Mouse (Mus musculus) kidney, embryonic 14.5 days (tissue): ENCODE measurements around the gene Flt1. TPM values are rescaled to one million over a fixed set of nuclear protein-coding genes. Genes with fewer than 3 reads are reported as not detected.
A peak's percentile ranks its signal among the peaks of the same experiment; 100 is the strongest.

Experiments used
- ATAC-seq: fragments of 200-750 bp; cut with Nextera tagmentation; 2 replicates; pipeline ENCODE4 v1.8.0; 2017; ENCODE audit warnings: moderate number of reproducible peaks, mild to moderate bottlenecking, moderate TSS enrichment, moderate library complexity; ENCODE audit not compliant: low FRiP score, low TSS enrichment
- H3K27ac ChIP-seq: fragments of 300-500 bp; sonication (generic); 2 replicates; pipeline ENCODE4 v1.5.1; 2014; ENCODE audit warnings: low read depth, mild to moderate bottlenecking, low read length, moderate library complexity, mixed read lengths
- H3K27me3 ChIP-seq: fragments of 300-500 bp; sonication (generic); 2 replicates; pipeline ENCODE4 v1.6.1; 2014; ENCODE audit warnings: mild to moderate bottlenecking, low read length; ENCODE audit not compliant: control insufficient read depth, insufficient read depth
- H3K36me3 ChIP-seq: fragments of 300-500 bp; sonication (generic); 2 replicates; pipeline ENCODE4 v1.6.1; 2014; ENCODE audit warnings: low read length, mixed read lengths; ENCODE audit not compliant: control insufficient read depth, insufficient read depth
- H3K4me1 ChIP-seq: fragments of 300-500 bp; sonication (generic); 2 replicates; pipeline ENCODE4 v1.6.1; 2014; ENCODE audit warnings: low read length, mixed read lengths; ENCODE audit not compliant: control insufficient read depth, insufficient read depth
- H3K4me2 ChIP-seq: fragments of 300-500 bp; sonication (generic); replicated peaks from 2 replicates; pipeline ENCODE4 v1.6.1; 2014; ENCODE audit warnings: low read depth, mild to moderate bottlenecking, low read length
- H3K4me3 ChIP-seq: fragments of 300-500 bp; sonication (generic); 2 replicates; pipeline ENCODE4 v1.5.1; 2014; ENCODE audit warnings: mild to moderate bottlenecking, low read length
- H3K9ac ChIP-seq: fragments of 300-500 bp; sonication (generic); 2 replicates; pipeline ENCODE4 v1.6.1; 2014; ENCODE audit warnings: low read depth, mild to moderate bottlenecking, low read length, moderate library complexity
- H3K9me3 ChIP-seq: fragments of 300-500 bp; sonication (generic); 2 replicates; pipeline ENCODE4 v1.6.1; 2016; ENCODE audit warnings: low read length; ENCODE audit not compliant: control insufficient read depth
- WGBS: fragments of 180-500 bp; shearing (Covaris S2); extraction: QIAGEN DNeasy Blood & Tissue Kit; methylation state at CpG from one replicate; pipeline ENCODE4 v1.1.7; 2014; 5-methylcytosine and 5-hydroxymethylcytosine counted together
- polyA plus RNA-seq: library from polyadenylated mRNA; unstranded; fragments of >200 nt; fragmentation: Nextera tagmentation; extraction: Ambion mirVana; gene quantifications from 2 replicates; pipeline ENCODE4 v1.2.1, GENCODE M21; 2014

Flt1 gene
- polyA plus RNA-seq, 1 experiment from 2014 or later: 20.0 TPM

DNA sequence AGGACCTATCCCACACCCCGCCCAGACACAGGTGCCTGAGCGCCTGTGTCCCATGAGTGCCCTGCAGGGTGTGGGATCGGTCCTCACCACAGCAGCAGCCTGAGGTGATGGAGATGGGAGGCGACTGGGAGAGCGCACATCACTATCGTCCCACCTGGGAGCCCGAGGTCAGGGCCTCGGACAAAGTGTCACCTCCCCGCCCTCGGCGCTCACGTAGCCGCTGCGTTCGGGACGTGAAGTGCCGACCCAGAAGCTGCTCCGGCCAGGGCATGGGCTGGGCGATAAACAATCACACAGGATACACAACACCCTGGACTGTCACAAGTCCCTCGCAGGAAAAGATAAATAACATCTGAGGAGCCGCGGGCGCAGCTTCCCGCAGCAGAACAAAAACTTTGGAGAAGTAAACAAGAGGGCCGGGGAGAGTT lies 27.1 kb upstream of the Flt1 start:
- H3K27ac ChIP-seq: peak overlapping the region; percentile 4; the same call in 1 of the 2 replicates
- peaks cover 28% of the 10 kb centered on the region for H3K27me3 ChIP-seq
- peaks cover 21% of the 10 kb centered on the region; the same call in 1 of the 2 replicates for H3K4me1 ChIP-seq

DNA sequence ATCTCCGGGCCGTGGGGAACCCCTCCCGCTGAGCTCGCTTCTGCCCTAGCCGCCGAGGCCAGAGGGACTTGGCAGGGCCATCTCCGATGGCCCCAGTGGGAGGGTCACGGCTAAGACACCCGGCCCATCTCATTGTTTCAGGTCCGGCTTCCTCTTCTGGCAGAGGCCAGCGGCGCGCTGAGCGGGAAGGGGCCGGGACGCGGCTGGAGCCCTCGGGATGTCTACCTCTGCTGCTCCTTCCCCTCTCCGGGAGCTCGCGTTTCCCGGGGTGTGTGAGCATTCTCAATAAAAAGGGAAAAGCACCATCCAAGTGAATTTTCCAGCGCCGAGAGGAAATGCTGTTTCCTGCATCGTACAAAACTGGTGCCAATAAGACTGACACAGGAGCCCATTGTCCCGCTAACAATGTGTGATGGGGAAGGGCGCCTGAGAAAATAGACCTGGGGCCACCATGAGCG lies 25.9 kb upstream of the Flt1 start:
- Histone ChIP-seq H3K27me3 (peaks cover 30% of the 10 kb centered on the region), H3K9ac (no peak overlapping the region), H3K4me3 (peak overlapping the region; percentile 13), H3K36me3 (no peaks in the 10 kb centered on the region), H3K4me2 (peak overlapping the region; percentile 38), H3K4me1 (peaks cover 21% of the 10 kb centered on the region; the same call in 1 of the 2 replicates), H3K9me3 (peaks cover 7% of the 10 kb centered on the region), H3K27ac (peak overlapping the region; percentile 6; the same call in 1 of the 2 replicates)
- WGBS: under 1% methylated on average over 28 of the region's 28 CpGs
- peak; percentile 68 for ATAC-seq

More for the DNA sequence above, 27.1 kb upstream of the Flt1 start:
- H3K4me2 ChIP-seq: peak overlapping the region; percentile 40
- peaks cover 7% of the 10 kb centered on the region for H3K9me3 ChIP-seq
- peak overlapping the region; percentile 28 for H3K4me3 ChIP-seq
- 2% methylated on average over 25 of the region's 25 CpGs for WGBS
- no peak for ATAC-seq
- no peaks in the 10 kb centered on the region for H3K36me3 ChIP-seq
- H3K9ac ChIP-seq: peak overlapping the region; percentile 23; the same call in 1 of the 2 replicates

DNA sequence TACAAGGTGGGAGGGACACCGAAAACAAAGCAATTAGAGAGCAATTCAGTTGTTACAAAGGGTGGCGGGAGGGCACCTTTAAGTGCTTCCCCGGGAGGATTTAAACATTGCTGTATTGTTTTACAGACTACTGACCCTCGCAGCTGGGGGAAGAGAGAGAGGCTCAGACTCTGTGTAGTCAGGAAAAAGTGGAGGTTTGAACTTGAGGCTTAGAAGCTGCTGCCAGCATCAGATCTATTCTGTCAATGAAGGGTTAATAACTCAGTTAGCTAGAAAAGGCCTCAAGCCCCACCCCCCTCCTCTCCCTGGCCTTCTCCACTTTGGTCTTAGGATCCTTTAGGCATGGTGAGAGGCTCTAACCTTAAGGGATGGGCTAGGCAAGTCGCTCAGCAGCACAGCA lies 24.2 kb upstream of the Flt1 start:
- Histone ChIP-seq H3K4me2 (no peak overlapping the region), H3K36me3 (no peaks in the 10 kb centered on the region), H3K4me3 (no peak overlapping the region), H3K9me3 (peaks cover 7% of the 10 kb centered on the region), H3K9ac (no peak overlapping the region), H3K27me3 (peaks cover 30% of the 10 kb centered on the region), H3K27ac (no peak overlapping the region), H3K4me1 (peaks cover 21% of the 10 kb centered on the region; the same call in 1 of the 2 replicates)
- WGBS: 10% methylated on average over 5 of the region's 5 CpGs
- ATAC-seq: no peak

DNA sequence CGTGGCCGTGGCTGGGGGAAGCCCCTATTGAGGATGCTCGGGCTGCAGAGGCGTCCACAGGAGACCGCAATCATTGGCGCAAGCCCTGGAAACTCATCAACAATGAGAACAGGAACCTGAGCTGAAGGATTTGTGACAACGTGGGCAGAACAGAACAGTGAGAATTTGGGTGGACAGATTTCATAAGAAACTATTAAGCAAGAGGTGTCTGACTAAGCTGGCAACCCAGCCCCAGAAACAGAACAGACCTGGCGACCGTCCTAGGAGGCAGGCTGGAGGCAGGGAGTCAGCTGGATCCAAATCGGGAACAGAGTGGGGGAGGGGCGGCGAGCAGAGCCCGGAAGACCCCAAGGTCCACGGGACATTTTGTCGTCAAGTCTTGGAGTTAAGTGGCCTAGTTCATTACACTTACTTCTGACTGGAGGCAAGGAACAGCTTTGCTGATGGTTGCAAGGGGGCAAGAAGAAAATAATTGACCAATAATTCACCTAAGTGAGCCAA lies 22.3 kb upstream of the Flt1 start:
- Histone ChIP-seq H3K9me3 (no peaks in the 10 kb centered on the region), H3K4me3 (no peak overlapping the region; the same call in 1 of the 2 replicates), H3K9ac (no peak overlapping the region), H3K27ac (no peak overlapping the region), H3K4me1 (peaks cover 19% of the 10 kb centered on the region; the same call in 1 of the 2 replicates), H3K27me3 (peaks cover 26% of the 10 kb centered on the region), H3K36me3 (no peaks in the 10 kb centered on the region), H3K4me2 (peak overlapping the region; percentile 21)
- 3% methylated on average over 15 of the region's 15 CpGs for WGBS
- no peak for ATAC-seq

DNA sequence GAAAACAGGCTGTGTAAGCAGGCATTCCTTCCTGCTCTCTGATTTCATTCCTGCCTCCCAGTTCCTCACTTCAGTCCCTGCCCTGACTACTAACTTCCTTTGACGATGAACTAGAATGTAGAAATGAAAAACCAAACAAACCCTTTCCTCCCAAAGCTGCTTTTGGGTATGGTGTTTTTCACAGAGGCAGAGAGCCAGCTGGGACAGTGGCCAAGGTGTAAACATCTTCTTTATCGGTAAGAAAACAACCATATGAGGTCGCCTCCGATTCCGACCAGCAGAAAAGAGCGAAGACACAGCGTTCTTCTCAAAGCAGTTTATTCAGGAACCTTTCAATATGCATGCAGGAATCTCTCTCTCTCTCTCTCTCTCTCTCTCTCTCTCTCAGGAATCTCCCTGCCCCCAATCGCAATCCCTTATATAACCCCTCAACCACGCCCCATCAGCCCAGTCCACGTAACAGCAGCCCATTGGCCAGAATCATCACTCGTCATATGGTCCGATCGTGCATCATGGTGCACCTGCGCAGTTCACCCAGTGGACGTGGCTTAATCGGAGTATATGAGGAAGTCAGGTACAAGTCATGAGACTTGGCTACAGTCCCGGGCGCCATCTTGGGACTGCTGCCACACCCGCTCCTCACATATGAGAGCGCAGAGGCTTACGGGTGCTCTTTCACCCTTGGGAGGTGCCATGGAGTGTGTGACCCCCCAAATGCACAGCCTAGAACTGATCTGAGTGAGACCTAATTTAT lies 19.3 kb upstream of the Flt1 start:
- Histone ChIP-seq H3K9me3 (no peaks in the 10 kb centered on the region), H3K27ac (no peak overlapping the region), H3K9ac (no peak overlapping the region), H3K36me3 (no peaks in the 10 kb centered on the region), H3K4me1 (peaks cover 8% of the 10 kb centered on the region; the same call in 1 of the 2 replicates), H3K27me3 (peaks cover 15% of the 10 kb centered on the region), H3K4me3 (no peak overlapping the region), H3K4me2 (no peak overlapping the region)
- ATAC-seq: no peak
- 92% methylated on average over 21 of the region's 21 CpGs for WGBS

DNA sequence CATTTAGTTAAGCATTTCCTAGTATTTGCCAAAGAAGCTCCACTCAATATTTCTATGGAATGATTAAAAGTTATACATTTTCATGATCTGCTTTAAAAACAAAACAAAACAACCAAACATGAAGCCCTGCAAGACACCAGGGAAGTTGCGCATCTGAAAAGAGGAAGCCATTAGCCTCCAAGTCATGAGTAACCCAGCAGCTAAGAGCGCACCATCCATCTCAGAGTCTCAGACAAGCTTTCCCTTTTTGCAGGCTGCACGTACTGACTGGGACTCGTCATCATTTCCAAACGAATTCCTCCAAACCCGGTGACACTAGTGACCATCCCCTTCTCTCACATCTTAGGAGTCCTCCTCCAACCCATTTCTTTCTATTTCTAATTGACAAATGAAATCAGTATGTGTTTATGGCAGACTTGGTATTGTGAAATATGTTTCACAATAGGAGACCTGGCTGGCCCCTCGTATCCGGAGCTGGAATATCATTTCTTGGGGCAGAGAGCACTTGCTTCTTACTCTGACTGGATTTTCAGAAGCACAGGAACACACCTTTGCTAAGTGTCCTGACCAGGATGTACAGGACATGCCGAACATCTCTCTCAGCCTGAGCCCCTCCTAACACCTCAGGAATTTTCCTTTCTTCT lies 16.8 kb upstream of the Flt1 start:
- WGBS: 88% methylated on average over 9 of the region's 9 CpGs
- Histone ChIP-seq H3K27me3 (no peaks in the 10 kb centered on the region), H3K4me2 (no peak overlapping the region), H3K9ac (no peak overlapping the region), H3K4me3 (no peak overlapping the region), H3K36me3 (no peaks in the 10 kb centered on the region), H3K4me1 (no peaks in the 10 kb centered on the region), H3K27ac (no peak overlapping the region), H3K9me3 (no peaks in the 10 kb centered on the region)
- ATAC-seq: no peak

DNA sequence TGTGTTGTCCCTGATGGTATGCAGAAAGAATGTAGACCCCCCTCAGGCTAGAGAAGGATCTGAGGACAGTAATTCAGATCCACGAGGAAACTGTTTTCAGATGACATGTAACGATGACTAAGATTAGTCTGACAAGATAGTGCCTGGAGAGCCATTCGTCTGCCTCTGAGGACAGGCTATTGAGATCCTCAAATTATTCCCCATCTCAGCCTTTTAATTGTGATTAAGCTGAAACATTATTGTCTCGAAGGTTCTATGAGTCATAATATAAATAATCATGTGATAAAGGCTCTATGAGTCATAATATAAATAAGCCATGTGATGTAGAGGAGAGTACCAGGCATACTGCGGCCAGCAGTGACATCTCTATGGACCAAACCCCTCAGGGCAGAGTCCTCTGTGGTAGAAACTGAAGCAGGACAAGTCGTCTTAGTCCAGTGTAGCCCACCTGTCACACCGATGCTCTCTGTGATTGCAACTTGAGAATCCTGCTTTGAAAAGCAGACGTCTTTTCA lies 11.0 kb upstream of the Flt1 start:
- Histone ChIP-seq H3K9me3 (0 out of 2 replicates have a peak, but pooled peaks cover 2% of the 10 kb centered on the region), H3K4me2 (no peak overlapping the region), H3K36me3 (no peaks in the 10 kb centered on the region), H3K9ac (no peak overlapping the region), H3K4me3 (no peak overlapping the region), H3K4me1 (no peaks in the 10 kb centered on the region), H3K27ac (no peak overlapping the region), H3K27me3 (no peaks in the 10 kb centered on the region)
- no peak for ATAC-seq
- WGBS: 74% methylated on average over 8 of the region's 8 CpGs

- H3K4me1 ChIP-seq: no peaks in the 10 kb centered on the region
- H3K9ac ChIP-seq: no peak overlapping the region
- H3K4me3 ChIP-seq: no peak overlapping the region
- ATAC-seq: no peak
- peaks cover 8% of the 10 kb centered on the region; the same call in 1 of the 2 replicates for H3K27me3 ChIP-seq
- 0 out of 2 replicates have a peak, but pooled peaks cover 2% of the 10 kb centered on the region for H3K9me3 ChIP-seq
- H3K4me2 ChIP-seq: no peak overlapping the region
- WGBS: 97% methylated on average over 1 of the region's 1 CpGs
- H3K27ac ChIP-seq: no peak overlapping the region
- H3K36me3 ChIP-seq: no peaks in the 10 kb centered on the region
These were observed 7.9 kb upstream of the Flt1 start for GRCm38 (mm10) chr5:147733682-147734081.
